Mouse (Mus musculus) heart, adult 2 months (tissue): ENCODE measurements around the gene Slc9a9.

Experiments
- CTCF ChIP-seq: fragments of 200-600 bp; IDR thresholded peaks from 2 replicates; pipeline ENCODE4 v1.8.1; 2022; ENCODE audit warnings: antibody characterized with exemption, mild to moderate bottlenecking, moderate library complexity
- EP300 ChIP-seq: fragments of 200-500 bp; IDR thresholded peaks from 2 replicates; pipeline ENCODE4 v1.6.1; 2011; ENCODE audit warnings: low read depth, low read length, control low read depth; ENCODE audit not compliant: insufficient read depth
- POLR2A ChIP-seq: fragments of 200-500 bp; IDR thresholded peaks from 2 replicates; pipeline ENCODE4 v1.6.1; 2011; ENCODE audit warnings: mild to moderate bottlenecking, low read depth, low read length, control low read depth; ENCODE audit not compliant: insufficient read depth

DNA sequence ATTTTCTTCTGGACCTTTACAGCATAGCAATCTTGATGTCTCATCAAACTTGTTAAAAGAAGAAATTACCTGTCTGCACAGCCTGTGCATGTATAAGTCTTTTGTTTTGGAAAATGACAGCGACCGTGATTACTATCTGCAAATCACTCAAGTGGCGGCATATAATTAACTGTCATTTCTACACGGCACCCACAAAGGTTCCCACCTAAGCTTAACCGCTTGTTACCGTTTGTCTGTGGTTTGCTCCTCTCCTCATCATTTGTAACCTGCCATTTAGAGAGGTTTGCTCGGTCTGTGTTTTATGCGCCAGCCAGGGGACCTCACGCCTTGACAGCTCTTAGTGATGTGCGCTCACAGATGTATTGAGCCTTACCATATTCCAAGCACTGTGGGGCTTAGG lies 48.9 kb upstream of the Slc9a9 start:
- TF ChIP-seq CTCF (no peak), EP300 (no peak), POLR2A (no peak)
